Mouse (Mus musculus) cerebellum, postnatal 10 days (tissue): ENCODE data around the gene Fbxw5.
"Not testable (repeated sequence)": the region's sequence is repeated elsewhere in the genome, so short reads cannot be mapped to it uniquely, and the experiment has no call there.

Experiments used
- DNase-seq, 2 experiments: peaks; one replicate each; pipeline ENCODE4 v3.0.0; 2021; ENCODE audit warnings: mixed read lengths in 2 of 2

Fbxw5 gene

DNA sequence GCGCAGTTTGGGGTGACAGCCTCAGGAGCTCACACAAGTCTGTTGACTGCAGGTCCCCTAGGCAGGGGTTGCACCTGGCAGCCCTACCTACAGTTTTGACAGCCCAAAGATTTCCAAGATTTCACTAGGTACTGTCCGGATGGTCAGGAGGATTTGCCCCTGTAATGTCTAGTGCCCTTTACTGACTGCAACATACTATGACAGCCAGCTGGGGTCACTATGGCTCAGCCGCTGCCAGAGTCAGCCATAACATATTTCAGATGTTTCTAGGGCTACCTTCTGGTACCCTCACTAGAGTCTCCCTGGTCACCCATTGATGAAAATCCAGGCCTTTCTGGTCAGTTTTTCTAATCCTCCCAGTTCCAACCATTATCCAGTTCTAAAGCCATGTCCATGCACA is 9.4 kb downstream of the Fbxw5 start:
- no peak for DNase-seq

DNA sequence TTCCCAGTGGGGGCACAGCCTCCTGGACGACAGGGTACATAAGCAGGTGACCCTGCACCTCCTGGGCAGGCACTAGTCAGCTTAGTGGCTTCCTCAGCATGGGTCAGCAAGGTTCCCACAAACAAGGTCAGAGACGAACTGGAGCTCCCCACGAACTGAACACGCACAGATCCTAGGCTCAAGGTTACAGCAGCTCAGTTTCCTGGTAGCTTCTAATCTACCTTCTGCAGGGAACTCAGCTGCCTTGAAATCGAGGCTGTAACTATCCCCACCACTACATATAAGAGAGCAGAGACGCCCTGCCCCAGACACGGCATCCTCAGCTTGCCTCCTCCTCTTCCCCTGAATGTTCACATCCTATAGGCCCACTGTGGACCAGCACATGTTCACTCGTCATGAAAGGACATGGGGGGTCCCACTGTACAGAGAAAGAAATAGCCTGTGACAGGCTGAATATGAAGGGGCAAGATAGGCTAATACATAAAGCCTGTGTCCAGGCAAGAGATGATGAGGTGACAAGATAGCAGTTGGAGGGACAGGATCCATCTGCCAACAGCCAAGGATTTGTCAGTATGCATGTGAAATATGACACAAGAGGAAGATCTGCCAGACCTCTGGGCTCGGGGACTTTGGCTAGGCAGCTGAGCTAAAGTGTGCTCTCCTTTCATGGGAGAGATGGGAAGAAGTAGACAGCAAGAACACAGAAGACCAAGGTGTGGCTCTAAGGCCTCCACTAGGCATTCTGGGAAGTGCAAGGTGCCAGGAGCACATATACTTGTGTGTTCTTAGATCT is 26.2 kb downstream of the Fbxw5 start:
- DNase-seq = no peak

DNA sequence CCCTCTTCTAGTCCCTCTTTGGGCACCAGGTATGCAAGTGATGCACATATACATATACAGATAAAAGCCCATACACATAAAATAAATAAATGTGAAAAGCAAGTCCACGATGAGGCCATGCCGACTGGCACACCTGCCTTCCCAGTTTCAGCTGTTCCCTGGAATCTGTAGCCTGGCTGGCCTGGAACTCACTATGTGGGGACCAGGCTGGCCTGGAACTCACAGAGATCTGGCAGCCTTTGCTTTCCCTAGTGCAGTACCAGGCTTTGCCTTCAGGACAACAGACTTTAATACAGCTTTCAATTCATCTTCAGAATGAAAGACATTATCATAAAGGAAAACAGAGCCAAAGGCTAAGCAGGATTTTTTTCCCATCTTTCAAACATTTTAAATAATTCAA is 33.2 kb downstream of the Fbxw5 start:
- DNase-seq = no peak

DNA sequence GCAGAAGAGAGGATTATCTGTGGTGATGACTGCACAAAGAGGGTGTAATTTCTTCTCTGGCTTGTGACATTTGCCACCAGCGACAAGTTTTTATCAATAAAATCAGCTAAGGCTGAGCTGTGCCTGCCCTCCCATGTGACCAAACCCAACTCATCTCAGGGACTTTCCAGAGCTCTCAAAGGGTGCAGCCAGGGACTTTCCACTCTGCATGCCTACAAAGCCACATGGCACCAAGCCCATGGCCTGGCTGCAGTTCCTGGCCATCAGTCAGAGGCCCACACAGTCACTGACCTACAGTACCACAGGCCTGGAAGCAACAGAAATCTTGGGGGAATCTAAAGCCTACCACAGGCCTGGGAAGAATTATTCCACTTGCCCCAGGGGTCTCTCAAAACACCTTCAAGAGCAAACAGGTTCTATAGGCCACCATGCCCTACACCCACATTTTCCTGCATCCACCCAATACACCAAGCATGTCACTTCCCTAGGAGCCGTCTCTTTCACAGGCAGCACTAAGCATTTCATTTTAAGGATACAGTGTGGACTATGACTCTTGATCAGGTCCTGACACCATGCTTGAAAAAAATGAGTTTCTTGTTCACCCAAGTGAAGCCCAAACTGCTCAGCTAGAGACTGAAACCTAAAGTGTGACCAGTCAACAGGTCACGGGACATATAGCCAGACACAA is 33.8 kb downstream of the Fbxw5 start:
- DNase-seq = peak; percentile 57 to 74

DNA sequence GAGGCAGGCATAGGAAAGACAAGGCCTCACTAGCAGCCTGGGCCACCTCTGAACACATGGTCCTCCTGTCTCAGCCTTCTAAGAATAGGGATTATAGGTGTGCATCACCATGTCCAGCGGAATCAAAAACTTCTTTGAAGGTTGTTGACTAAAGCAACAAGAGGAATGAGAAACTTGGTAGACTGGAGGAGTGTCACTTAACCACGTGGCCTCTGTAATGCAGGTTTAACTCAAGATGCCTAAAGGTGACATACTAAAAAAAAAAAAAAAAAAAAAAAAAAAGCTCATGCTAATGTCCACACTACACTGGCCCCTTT is 34.3 kb downstream of the Fbxw5 start:
- no peak for DNase-seq

DNA sequence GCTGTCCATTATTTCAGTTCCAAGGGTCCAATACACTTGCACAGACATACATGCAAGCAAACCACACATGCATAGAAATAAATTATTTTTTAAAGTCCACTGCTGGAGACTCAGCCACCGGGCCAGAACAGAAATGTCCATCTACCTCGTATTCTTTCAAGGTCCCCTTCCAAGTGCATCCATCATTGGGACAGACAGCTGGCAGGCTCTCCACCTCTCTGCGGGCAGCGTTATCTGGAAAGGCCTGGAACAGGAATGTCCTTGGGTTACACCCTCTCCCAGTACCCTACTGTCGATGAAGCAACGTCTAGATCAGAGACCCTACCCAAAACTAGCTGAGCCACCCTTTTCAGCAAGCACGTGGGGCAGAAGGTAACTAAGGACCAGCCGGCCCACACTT is 36.0 kb downstream of the Fbxw5 start:
- no peak for DNase-seq

DNA sequence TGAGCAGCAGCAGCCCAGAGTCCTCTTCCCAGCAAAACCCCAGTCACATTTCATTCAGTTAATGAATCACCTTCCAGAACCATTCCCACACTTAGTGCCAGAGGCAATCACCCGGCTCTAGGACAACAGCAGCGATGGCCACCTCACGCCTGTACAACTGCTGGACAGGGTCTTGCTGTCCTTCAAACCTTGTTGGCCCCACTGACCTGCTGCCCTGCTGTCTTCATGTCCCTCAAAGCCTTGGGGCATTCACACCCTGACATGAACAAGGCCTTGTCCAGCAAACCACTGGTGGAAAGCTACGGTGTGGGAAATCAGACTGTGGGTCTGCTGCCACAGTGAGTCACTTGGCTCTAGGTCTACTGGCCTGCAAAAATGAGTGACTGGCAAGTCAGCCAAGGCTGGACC is 40.0 kb downstream of the Fbxw5 start:
- no peak for DNase-seq

DNA sequence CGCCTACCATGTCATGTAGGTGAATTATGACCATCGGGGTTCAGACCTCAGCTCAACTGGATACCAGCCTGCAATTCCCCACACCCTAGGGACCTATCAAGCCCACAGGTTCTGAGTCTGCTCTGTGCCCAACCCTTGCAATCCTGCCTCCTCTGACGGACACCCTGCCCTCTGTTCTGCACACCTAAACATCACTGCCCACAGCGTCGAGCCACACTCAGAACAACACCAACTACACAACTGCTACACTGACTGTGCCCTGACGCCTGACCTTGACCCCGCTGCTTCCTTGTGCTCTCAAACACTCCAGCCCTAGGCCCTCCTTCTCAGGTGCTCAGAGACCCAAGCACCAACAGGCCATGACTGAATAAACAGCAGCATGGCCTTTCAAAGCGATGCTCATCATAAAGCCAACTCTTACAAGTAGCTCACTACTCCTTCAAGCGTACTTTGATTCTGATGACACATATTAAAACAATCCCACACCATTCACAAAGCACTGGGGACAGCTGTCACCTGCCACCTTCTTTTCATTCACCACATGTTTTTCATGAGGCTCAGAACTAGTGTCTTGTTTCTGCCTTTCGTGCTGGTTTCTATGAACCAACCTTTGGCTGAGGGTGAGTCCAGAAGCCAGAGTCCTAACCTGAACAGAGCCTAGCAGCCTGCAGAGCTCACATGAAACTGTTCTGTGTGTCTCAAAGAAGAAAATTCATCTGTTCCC is 41.3 kb downstream of the Fbxw5 start:
- no peak for DNase-seq

DNA sequence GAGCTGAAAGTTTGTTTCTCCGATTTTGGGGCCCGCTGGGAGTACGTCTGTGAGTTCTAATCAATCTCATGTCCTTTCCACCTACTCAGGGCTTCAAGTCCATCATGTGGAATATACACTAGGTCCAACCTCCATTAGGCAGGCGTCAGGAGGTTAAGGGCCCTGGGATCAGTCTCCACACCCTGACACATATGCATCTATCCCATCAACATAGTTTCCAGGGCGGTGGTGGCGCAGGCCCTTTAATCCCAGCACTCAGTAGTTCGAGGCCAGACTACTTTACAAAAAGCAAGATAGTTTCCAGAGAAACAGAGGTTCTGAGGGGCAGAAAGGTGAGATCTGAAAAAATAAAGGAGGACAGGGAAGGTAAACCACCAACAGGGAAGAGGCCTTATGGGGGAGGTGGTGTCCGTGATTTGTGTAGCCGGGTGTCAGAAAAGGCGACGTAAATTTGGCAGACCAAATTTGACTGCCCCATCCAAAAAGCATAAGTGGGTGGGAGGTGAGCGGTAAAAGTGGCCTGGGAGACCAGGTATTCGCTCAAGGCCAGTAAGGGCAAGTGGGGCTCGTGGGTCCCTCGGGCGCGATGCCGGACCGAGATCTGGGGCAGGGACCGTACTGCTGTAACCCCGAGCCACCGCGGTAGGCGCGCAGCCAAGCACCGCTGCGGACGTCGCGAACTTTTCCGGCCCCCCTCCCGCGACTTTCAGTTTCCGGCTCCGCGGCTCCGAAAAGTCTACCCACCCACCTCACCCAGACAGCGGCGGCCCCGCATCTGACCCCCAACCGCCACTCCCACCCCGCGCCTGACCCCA is 45.7 kb downstream of the Fbxw5 start:
- peak in 1 of 2 experiments; percentile 15 for DNase-seq

DNA sequence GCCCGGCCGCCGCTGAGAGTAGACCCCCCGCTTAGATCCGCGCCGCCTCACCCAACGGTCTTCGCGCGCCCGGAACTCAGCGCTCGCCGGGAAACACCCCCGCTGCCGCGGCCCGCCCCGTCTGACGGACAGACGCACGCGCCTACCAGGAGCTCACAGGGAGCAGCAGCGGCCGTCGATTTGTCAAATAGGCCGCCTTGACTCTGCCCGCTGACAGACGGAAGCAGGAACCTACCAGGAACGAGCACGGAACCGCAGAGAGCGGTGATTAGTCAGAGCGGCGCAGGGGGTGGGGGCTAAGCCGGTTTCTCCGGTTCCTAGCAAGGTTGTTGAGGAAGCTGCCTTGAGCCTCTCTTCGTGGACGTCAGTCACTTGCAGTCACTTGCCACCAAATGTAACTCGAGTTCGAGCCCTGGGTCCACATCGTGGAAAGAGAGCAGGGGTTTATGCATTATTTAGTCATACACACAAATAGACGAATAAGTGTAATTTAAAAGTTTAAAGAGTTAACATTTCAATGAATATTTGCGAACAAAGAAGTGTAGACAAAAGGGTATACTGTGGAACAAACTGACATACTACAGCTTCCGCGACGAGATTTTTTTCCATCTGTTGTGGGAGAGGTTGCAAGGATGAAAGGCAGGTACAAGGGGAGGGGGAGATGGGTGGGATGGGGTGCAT is 46.4 kb downstream of the Fbxw5 start, which contains the start of gene Traf2:
Traf2 (minus strand) TSS at position 130 of the 681 bp plus-strand sequence.
- DNase-seq = peak; percentile 99

DNA sequence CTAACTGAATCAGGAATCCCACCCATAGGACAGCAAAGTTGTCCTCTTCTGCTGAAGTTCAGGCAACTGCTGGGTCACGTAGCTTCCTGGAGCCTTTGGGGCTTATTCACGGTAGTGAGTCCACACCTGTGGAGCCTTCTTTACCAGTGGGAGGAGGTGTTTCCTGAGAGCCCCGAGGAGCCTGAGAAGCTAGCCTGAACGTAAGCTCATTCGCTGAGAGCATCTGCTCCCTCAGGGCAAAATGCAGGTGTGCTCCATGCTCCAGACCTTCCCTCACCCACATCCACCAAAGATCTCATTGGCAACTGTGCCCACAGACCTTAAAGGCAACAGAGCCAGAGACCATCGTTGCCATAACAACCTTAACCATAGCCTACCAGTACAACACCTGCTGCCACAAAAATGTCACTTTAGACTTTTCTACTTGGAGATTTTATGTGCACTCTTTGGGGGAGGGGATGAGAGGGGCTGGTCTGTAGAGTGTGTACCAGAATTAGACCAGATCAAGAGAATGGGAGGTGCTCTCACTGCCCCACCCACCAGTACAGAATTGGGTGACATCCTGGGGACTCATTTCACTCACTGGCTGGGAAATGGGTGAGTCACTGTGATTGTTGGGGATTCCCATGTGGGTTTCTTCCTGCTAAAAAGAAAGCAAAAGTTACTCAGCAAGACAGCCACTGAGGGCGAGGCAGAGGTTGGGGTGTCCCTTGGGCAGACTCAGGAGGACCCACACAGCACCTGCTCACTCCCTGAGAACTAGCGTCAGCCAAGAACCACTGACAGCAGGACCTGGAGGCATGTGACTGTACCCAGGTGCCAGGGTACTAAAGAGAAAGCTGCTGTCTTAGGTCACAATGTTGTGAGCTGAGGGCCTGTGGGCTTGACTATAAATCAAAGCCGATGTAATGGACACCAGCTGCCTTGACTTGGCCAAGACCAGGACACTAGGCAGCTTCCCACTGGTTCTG is 48.8 kb downstream of the Fbxw5 start:
- DNase-seq = no peak

DNA sequence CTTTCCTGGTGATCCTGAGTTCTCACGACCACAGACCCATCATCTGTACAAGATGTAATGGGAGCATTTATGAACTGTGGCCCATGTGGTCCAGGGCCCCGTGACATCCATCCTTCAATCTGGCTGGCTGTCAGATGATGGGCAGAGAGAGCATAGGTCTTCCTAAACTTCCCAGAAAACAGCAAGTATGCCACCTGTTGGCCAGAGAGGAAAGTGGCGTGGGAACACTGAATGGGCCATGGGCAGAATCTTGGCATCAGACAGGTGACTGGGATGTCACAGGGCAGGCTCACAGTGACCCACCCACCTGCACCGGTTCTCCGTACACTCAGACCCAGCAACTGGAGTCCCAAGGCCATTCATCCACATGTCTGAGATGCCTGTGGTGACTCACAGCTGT is 50.6 kb downstream of the Fbxw5 start:
- DNase-seq = peak; percentile 78 to 83

DNA sequence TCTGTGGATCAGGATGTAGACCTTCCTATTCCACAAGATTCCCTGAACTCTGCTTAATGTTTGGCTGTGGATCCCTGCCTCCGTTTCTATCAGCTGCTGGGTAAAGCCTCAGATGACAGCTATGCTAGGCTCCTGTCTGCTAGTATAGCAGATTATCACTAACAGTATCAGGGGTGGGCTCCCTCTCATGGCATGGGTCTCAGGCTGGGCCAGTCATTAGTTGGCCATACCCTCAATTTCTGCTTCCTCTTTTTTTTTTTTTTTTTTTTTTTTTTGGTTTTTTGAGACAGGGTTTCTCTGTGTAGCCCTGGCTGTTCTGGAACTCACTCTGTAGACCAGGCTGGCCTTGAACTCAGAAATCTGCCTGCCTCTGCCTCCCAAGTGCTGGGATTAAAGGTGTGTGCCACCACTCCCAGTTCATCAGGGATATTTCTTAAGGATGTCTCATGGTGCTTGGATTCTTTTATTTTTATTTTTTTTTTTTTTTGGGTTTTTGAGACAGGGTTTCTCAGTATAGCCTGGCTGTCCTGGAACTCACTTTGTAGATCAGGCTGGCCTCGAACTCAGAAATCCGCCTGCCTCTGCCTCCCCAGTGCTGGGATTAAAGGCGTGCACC is 52.7 kb downstream of the Fbxw5 start:
- not testable (repeated sequence) for DNase-seq
